Comparison of ENCODE assay signal across 9 mouse cellular contexts in the genomic region with DNA sequence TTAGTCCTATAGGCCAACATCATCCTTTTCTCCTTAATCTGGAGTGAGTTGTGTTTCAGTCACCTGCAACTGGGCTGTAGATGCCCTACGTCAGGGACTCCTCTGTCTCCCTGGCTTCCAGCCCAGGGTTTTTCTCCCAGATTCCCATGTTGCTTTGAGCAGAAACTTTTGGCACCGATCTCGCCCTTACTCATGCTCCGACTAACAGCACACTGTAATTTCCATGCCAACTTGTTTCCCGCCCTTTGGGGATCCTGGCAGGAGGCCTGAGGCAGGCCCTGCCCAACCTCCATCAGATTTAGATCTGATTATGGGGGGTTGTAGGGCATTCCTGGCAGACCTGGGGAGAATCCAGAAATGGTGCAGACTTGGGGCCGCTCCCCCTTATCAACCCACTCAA. TPM values are rescaled to one million over a fixed set of nuclear protein-coding genes. Genes with fewer than 3 reads are reported as not detected.
DNase-seq lines count a peak whose midpoint lies in the region; ATAC-seq lines count a peak whose summit lies in the region.
"Had no signal": no experiment of that assay in that cellular context is flagged by ENCODE, and none has a peak within 500 bp of the region (broad histone marks: within the 10 kb centered on the region; RNA-seq: fewer than 3 reads in every experiment).

No protein-coding gene starts in this region.

- H3K36me3 ChIP-seq in midbrain, embryonic 14.5 days (ENCODE audit: control insufficient read depth, insufficient read depth, low read length) = no peaks in the 10 kb centered on the region
- H3K36me3 ChIP-seq in midbrain, embryonic 10.5 days = no peaks in the 10 kb centered on the region
- no peaks in the 10 kb centered on the region for H3K36me3 ChIP-seq in heart, embryonic 13.5 days
- H3K36me3 ChIP-seq: neural tube, embryonic 13.5 days had no signal

- 90% methylated on average over 6 of the region's 6 CpGs for WGBS in midbrain, embryonic 14.5 days
- WGBS in midbrain, embryonic 10.5 days = 92% methylated on average over 6 of the region's 6 CpGs
- WGBS in heart, embryonic 13.5 days = 55% methylated on average over 6 of the region's 6 CpGs

- no peak for ATAC-seq in midbrain, embryonic 14.5 days (ENCODE audit: low FRiP score, low TSS enrichment)
- no peak for ATAC-seq in heart, embryonic 13.5 days (ENCODE audit: extremely low read depth, insufficient number of reproducible peaks, low FRiP score, low TSS enrichment)
- no peak for ATAC-seq in megakaryocyte progenitor cell, adult 5-6 weeks (replicated peaks; ENCODE audit: poor library complexity)

- DNase-seq in midbrain, embryonic 14.5 days = peak; percentile 48
- DNase-seq in midbrain, embryonic 10.5 days (ENCODE audit: low spot score) = no peak
- peak; percentile 88 to 91 for DNase-seq in cerebellum, postnatal 10 days
- peak; percentile 8 to 58 for DNase-seq in left cerebral cortex, adult 8-10 months (ENCODE audit: low spot score in 2 of 2)
- DNase-seq in right cerebral cortex, postnatal 10 days (ENCODE audit: low spot score in 2 of 2) = peak; percentile 79 to 86
- no peak for DNase-seq in natural killer cell, adult 2 months (ENCODE audit: low spot score in 2 of 2)

- no peak overlapping the region for H3K4me2 ChIP-seq in midbrain, embryonic 14.5 days (ENCODE audit: low read length)
- no peak overlapping the region for H3K4me2 ChIP-seq in heart, embryonic 13.5 days
- H3K4me2 ChIP-seq: neural tube, embryonic 13.5 days had no signal

- H3K4me3 ChIP-seq in midbrain, embryonic 14.5 days (replicated peaks; ENCODE audit: low read depth, low read length) = no peak overlapping the region
- no peak overlapping the region for H3K4me3 ChIP-seq in midbrain, embryonic 10.5 days
- H3K4me3 ChIP-seq in heart, embryonic 13.5 days = no peak overlapping the region
- H3K4me3 ChIP-seq: neural tube, embryonic 13.5 days had no signal

- H3K27ac ChIP-seq in midbrain, embryonic 14.5 days (replicated peaks; ENCODE audit: low read depth, low read length) = no peak overlapping the region
- no peak overlapping the region for H3K27ac ChIP-seq in midbrain, embryonic 10.5 days (replicated peaks)
- peak overlapping the region; percentile 67 for H3K27ac ChIP-seq in heart, embryonic 13.5 days (replicated peaks)
- H3K27ac ChIP-seq: neural tube, embryonic 13.5 days had no signal

- no peaks in the 10 kb centered on the region for H3K27me3 ChIP-seq in midbrain, embryonic 14.5 days (ENCODE audit: control insufficient read depth, insufficient read depth, low read length)
- H3K27me3 ChIP-seq in midbrain, embryonic 10.5 days (ENCODE audit: low read depth, poor library complexity, severe bottlenecking) = no peaks in the 10 kb centered on the region
- no peaks in the 10 kb centered on the region for H3K27me3 ChIP-seq in heart, embryonic 13.5 days (replicated peaks)
- H3K27me3 ChIP-seq: neural tube, embryonic 13.5 days had no signal

- H3K9me3 ChIP-seq in midbrain, embryonic 14.5 days (ENCODE audit: control insufficient read depth, low read length) = no peaks in the 10 kb centered on the region
- H3K9me3 ChIP-seq in midbrain, embryonic 10.5 days (replicated peaks) = no peaks in the 10 kb centered on the region
- H3K9me3 ChIP-seq in heart, embryonic 13.5 days = no peaks in the 10 kb centered on the region
- H3K9me3 ChIP-seq: neural tube, embryonic 13.5 days had no signal

- no peaks in the 10 kb centered on the region for H3K4me1 ChIP-seq in midbrain, embryonic 14.5 days (ENCODE audit: control insufficient read depth, insufficient read depth, low read length)
- no peaks in the 10 kb centered on the region for H3K4me1 ChIP-seq in midbrain, embryonic 10.5 days
- H3K4me1 ChIP-seq in heart, embryonic 13.5 days = peaks cover 33% of the 10 kb centered on the region
- H3K4me1 ChIP-seq: neural tube, embryonic 13.5 days had no signal

- no peak overlapping the region for H3K9ac ChIP-seq in midbrain, embryonic 14.5 days (replicated peaks; ENCODE audit: low read length)
- H3K9ac ChIP-seq in heart, embryonic 13.5 days = no peak overlapping the region
- H3K9ac ChIP-seq: neural tube, embryonic 13.5 days had no signal

RNA-seq across cellular contexts. Expression of gene Ksr1, which starts 42.0 kb away (rescaled TPM):
- polyA plus RNA-seq in midbrain, embryonic 14.5 days (2014; fragmentation: Nextera tagmentation; extraction: Ambion mirVana) = 5.2 and 5.8 TPM in 2 replicates
- polyA plus RNA-seq in midbrain, embryonic 10.5 days (2016; fragmentation: Nextera tagmentation; extraction: Ambion mirVana) = 1.7 and 2.5 TPM in 2 replicates
- 2.2 and 2.4 TPM in 2 replicates for polyA plus RNA-seq in heart, embryonic 13.5 days (2015; fragmentation: Nextera tagmentation; extraction: Ambion mirVana)
- 10 to 100 TPM; 53.6 to 63.6 (median 56.0) TPM for total RNA-seq in left cerebral cortex, adult 8-10 months (2022)
- total RNA-seq in megakaryocyte progenitor cell, adult 5-6 weeks (2015) = 7.1 and 8.7 TPM in 2 replicates
- total RNA-seq in megakaryocyte progenitor cell, adult 5-6 weeks (2017) = 6.0 and 7.2 TPM in 2 replicates

Comparison
In these comparisons a context has a peak if more than half of its experiments do, and no peak if none do; other contexts are left out.
1. DNase-seq: peak in midbrain, embryonic 14.5 days (single experiment), cerebellum, postnatal 10 days (2 of 2), left cerebral cortex, adult 8-10 months (2 of 2) and right cerebral cortex, postnatal 10 days (2 of 2); none in midbrain, embryonic 10.5 days (single experiment) and natural killer cell, adult 2 months (0 of 2).